Mouse (Mus musculus) spleen, postnatal 10 days (tissue): Measurements from ENCODE around the gene Wtap.
"Not testable (repeated sequence)": the region's sequence is repeated elsewhere in the genome, so short reads cannot be mapped to it uniquely, and the experiment has no call there.

Source experiments
- DNase-seq, 2 experiments: peaks; one replicate each; pipeline ENCODE4 v3.0.0; 2021 to 2022; ENCODE audit warnings: low spot score in 2 of 2

The Wtap gene

GRCm38 (mm10) chr17:12994069-12994468, at the start of gene Wtap:
Gene Wtap, minus strand, starts transcription at chr17:12994169.
- DNase-seq, result no peak

GRCm38 (mm10) chr17:13036627-13037192, 42.7 kb upstream of the Wtap start:
- not testable (repeated sequence) for DNase-seq

- no peak for DNase-seq
Measured at GRCm38 (mm10) chr17:13013316-13013715, 19.3 kb upstream of the Wtap start.

GRCm38 (mm10) chr17:13009887-13010286, 15.9 kb upstream of the Wtap start:
- DNase-seq, result peak; percentile 16 to 26

GRCm38 (mm10) chr17:13008528-13008927, 14.6 kb upstream of the Wtap start:
- peak; percentile 37 to 41 for DNase-seq

GRCm38 (mm10) chr17:13007730-13008425, 13.9 kb upstream of the Wtap start:
- DNase-seq, result peak; percentile 99

GRCm38 (mm10) chr17:13006984-13007383, 13.0 kb upstream of the Wtap start:
- no peak for DNase-seq

- not testable (repeated sequence) for DNase-seq
Measured at GRCm38 (mm10) chr17:13006546-13006945, 12.6 kb upstream of the Wtap start, which contains the start of gene Sod2. Gene Sod2, plus strand, starts transcription at chr17:13006846.

GRCm38 (mm10) chr17:13004436-13004835, 10.5 kb upstream of the Wtap start:
- DNase-seq, result not testable (repeated sequence)

- DNase-seq, result not testable (repeated sequence)
Measured at GRCm38 (mm10) chr17:13002243-13002642, 8.3 kb upstream of the Wtap start.

GRCm38 (mm10) chr17:12999069-12999468, 5.1 kb upstream of the Wtap start:
- DNase-seq, result no peak

GRCm38 (mm10) chr17:12997890-12998289, 3.9 kb upstream of the Wtap start:
- DNase-seq, result no peak

GRCm38 (mm10) chr17:12996345-12996744, 2.4 kb upstream of the Wtap start:
- peak; percentile 19 to 69 for DNase-seq

GRCm38 (mm10) chr17:12992470-12992991, 1.4 kb downstream of the Wtap start:
- DNase-seq, result peak; percentile 90 to 94

- peak; percentile 90 for DNase-seq
Measured at GRCm38 (mm10) chr17:12991635-12992358, 2.2 kb downstream of the Wtap start.

GRCm38 (mm10) chr17:12991194-12991634, 2.8 kb downstream of the Wtap start:
- peak; percentile 38 to 66 for DNase-seq

- no peak for DNase-seq
Measured at GRCm38 (mm10) chr17:12990567-12991145, 3.3 kb downstream of the Wtap start.

- not testable (repeated sequence) for DNase-seq
Measured at GRCm38 (mm10) chr17:12988096-12988495, 5.9 kb downstream of the Wtap start.

- DNase-seq, result no peak
Measured at GRCm38 (mm10) chr17:12983988-12984387, 10.0 kb downstream of the Wtap start.

GRCm38 (mm10) chr17:12978546-12978945, 15.4 kb downstream of the Wtap start:
- no peak for DNase-seq

GRCm38 (mm10) chr17:12973851-12974250, 20.1 kb downstream of the Wtap start:
- no peak for DNase-seq

- no peak for DNase-seq
Measured at GRCm38 (mm10) chr17:12967173-12967572, 26.8 kb downstream of the Wtap start.
